In genomic region chr12:71613326-71613725, GRCm38 (mm10) we compare ENCODE assay signal across 10 mouse cellular contexts.
A peak's percentile ranks its signal among the peaks of the same experiment; 100 is the strongest.
DNase-seq lines count a peak whose midpoint lies in the region; ATAC-seq lines count a peak whose summit lies in the region.
"Had no signal": no experiment of that assay in that cellular context is flagged by ENCODE, and none has a peak within 500 bp of the region (broad histone marks: within the 10 kb centered on the region; RNA-seq: fewer than 3 reads in every experiment).

No protein-coding gene starts in this region.

- intact Hi-C loops in heart, postnatal 25 days (cut with DNase I) = no loop called here

- no peak for ATAC-seq in activated CD4-positive, CD25-positive, alpha-beta regulatory T cell, adult 4 months

- DNase-seq in adrenal gland, adult (ENCODE audit: inconsistent age in 2 of 2, low spot score in 1 of 2) = peak; percentile 67 to 85
- DNase-seq in adrenal gland, adult 18-20 months (ENCODE audit: low spot score in 2 of 2) = no peak
- peak; percentile 46 for DNase-seq in adrenal gland, adult 8-10 months
- DNase-seq in heart, postnatal 25 days (ENCODE audit: low spot score) = peak; percentile 17
- DNase-seq in lung, postnatal 14 days = peak; percentile 31
- DNase-seq in yolk sac, embryonic 10.5 days (ENCODE audit: low spot score) = no peak
- DNase-seq in thymus, postnatal 10 days (ENCODE audit: low spot score in 2 of 2) = no peak
- DNase-seq: retina, postnatal 1 day; thymus, postnatal 25 days had no signal

Comparison
In these comparisons a context has a peak if more than half of its experiments do, and no peak if none do; other contexts are left out.
1. DNase-seq: peak in adrenal gland, adult (2 of 2), adrenal gland, adult 8-10 months (single experiment), heart, postnatal 25 days (single experiment) and lung, postnatal 14 days (single experiment); none in adrenal gland, adult 18-20 months (0 of 2), yolk sac, embryonic 10.5 days (single experiment) and thymus, postnatal 10 days (0 of 2).